Mouse (Mus musculus) hindbrain, embryonic 11.5 days (tissue): ENCODE results near the gene Arhgap18. TPM values are rescaled to one million over a fixed set of nuclear protein-coding genes. Genes with fewer than 3 reads are reported as not detected.

Experiments
- ATAC-seq: fragments of 200-750 bp; cut with Nextera tagmentation; 2 replicates; pipeline ENCODE4 v1.8.0; 2017; ENCODE audit warnings: mild to moderate bottlenecking, moderate TSS enrichment, moderate library complexity; ENCODE audit not compliant: low FRiP score
- DNase-seq: peaks from one replicate; pipeline ENCODE4 v3.0.0-alpha.2; 2015; ENCODE audit warnings: low spot score
- H3K27ac ChIP-seq: fragments of 300-500 bp; sonication (generic); 2 replicates; pipeline ENCODE4 v1.5.1; 2014; ENCODE audit warnings: mild to moderate bottlenecking, low read depth, low read length
- H3K27me3 ChIP-seq: fragments of 300-500 bp; sonication (generic); 2 replicates; pipeline ENCODE4 v1.6.1; 2014; ENCODE audit warnings: mild to moderate bottlenecking, low read length, moderate library complexity, mixed read lengths; ENCODE audit not compliant: control insufficient read depth, insufficient read depth
- H3K36me3 ChIP-seq: fragments of 300-500 bp; sonication (generic); 2 replicates; pipeline ENCODE4 v1.6.1; 2014; ENCODE audit warnings: mild to moderate bottlenecking, low read length, moderate library complexity, mixed read lengths; ENCODE audit not compliant: control insufficient read depth, insufficient read depth
- H3K4me1 ChIP-seq: fragments of 300-500 bp; sonication (generic); replicated peaks from 2 replicates; pipeline ENCODE4 v1.6.1; 2014; ENCODE audit warnings: low read length, mixed read lengths; ENCODE audit not compliant: control insufficient read depth, insufficient read depth
- H3K4me2 ChIP-seq: fragments of 300-500 bp; sonication (generic); replicated peaks from 2 replicates; pipeline ENCODE4 v1.6.1; 2014; ENCODE audit warnings: mild to moderate bottlenecking, low read depth, low read length
- H3K4me3 ChIP-seq: fragments of 300-500 bp; sonication (generic); 2 replicates; pipeline ENCODE4 v1.5.1; 2014; ENCODE audit warnings: low read depth, low read length
- H3K9ac ChIP-seq: fragments of 300-500 bp; sonication (generic); 2 replicates; pipeline ENCODE4 v1.6.1; 2014; ENCODE audit warnings: low read depth, low read length
- H3K9me3 ChIP-seq: fragments of 300-500 bp; sonication (generic); 2 replicates; pipeline ENCODE4 v1.6.1; 2016; ENCODE audit warnings: low read length; ENCODE audit not compliant: control insufficient read depth
- WGBS: fragments of 180-500 bp; shearing (Covaris S2); extraction: QIAGEN DNeasy Blood & Tissue Kit; methylation state at CpG from one replicate; pipeline ENCODE4 v1.1.7; 2014; 5-methylcytosine and 5-hydroxymethylcytosine counted together
- polyA plus RNA-seq: library from polyadenylated mRNA; unstranded; fragments of >200 nt; fragmentation: Nextera tagmentation; extraction: Ambion mirVana; gene quantifications from 2 replicates; pipeline ENCODE4 v1.2.1, GENCODE M21; 2014

Gene Arhgap18
- polyA plus RNA-seq, 1 experiment from 2014 or later = 12.9 TPM

DNA sequence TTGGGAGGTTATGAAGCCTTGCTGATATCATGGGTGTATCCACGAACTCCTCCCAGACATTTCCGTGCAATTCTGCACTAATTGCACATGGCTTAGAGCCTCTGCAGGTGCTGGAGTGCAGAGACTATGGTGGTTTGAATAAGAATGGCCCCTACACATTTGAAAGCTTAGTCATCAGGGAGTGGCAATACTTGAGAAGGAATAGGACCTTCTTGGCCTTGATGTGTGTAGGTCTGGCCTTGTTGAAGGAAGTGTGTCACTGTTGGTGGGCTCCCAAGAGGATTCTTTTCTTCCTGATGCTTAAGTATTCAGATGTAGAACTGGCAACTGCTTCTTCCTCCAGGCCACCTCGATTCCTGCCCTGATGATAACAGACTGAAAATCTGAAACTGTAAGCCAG lies 205.3 kb downstream of the Arhgap18 start:
- H3K4me3 ChIP-seq = no peak overlapping the region
- H3K9ac ChIP-seq = no peak overlapping the region
- 86% methylated on average over 3 of the region's 3 CpGs for WGBS
- ATAC-seq (no peak), DNase-seq (no peak)
- no peak overlapping the region for H3K4me2 ChIP-seq
- H3K27me3 ChIP-seq = no peaks in the 10 kb centered on the region
- no peaks in the 10 kb centered on the region for H3K4me1 ChIP-seq
- no peaks in the 10 kb centered on the region for H3K36me3 ChIP-seq
- H3K9me3 ChIP-seq = no peaks in the 10 kb centered on the region
- no peak overlapping the region for H3K27ac ChIP-seq
